Mouse (Mus musculus) left cerebral cortex, adult 2 months (tissue): ENCODE data around the gene Slc22a22. TPM values are rescaled to one million over a fixed set of nuclear protein-coding genes. Genes with fewer than 3 reads are reported as not detected.

ENCODE experiments used
- DNase-seq, 2 experiments: peaks; one replicate each; pipeline ENCODE4 v3.0.0; 2021 to 2022; ENCODE audit warnings: low spot score in 2 of 2, mixed read lengths in 1 of 2; ENCODE audit errors: extremely low spot score in 1 of 2
- H3K27ac ChIP-seq: fragments of 200-600 bp; 2 replicates; pipeline ENCODE4 v1.8.1; 2022
- H3K4me3 ChIP-seq: fragments of 200-600 bp; 2 replicates; pipeline ENCODE4 v1.8.1; 2022
- CTCF ChIP-seq: fragments of 200-600 bp; IDR thresholded peaks from 2 replicates; pipeline ENCODE4 v1.8.1; 2022; ENCODE audit warnings: antibody characterized with exemption, mild to moderate bottlenecking, moderate library complexity
- intact Hi-C: fragments of 180-260 bp; cut with DNase I; formaldehyde crosslinking; loops from one replicate; pipeline ENCODE4 v1.15.1; 2025
- total RNA-seq, 2 experiments: library from RNA; stranded (reverse); gene quantifications; 2 replicates each; pipeline ENCODE4 v1.2.3; 2021

Gene Slc22a22
- total RNA-seq, 2 experiments from 2014 or later, result not detected

GRCm38 (mm10) chr15:57465996-57466395 is 11.4 kb downstream of the Slc22a22 start:
- no peak for DNase-seq
- intact Hi-C loops, result no loop called here
- Histone ChIP-seq H3K4me3 (no peak overlapping the region), H3K27ac (no peak overlapping the region)
- no peak for TF ChIP-seq CTCF

DNA sequence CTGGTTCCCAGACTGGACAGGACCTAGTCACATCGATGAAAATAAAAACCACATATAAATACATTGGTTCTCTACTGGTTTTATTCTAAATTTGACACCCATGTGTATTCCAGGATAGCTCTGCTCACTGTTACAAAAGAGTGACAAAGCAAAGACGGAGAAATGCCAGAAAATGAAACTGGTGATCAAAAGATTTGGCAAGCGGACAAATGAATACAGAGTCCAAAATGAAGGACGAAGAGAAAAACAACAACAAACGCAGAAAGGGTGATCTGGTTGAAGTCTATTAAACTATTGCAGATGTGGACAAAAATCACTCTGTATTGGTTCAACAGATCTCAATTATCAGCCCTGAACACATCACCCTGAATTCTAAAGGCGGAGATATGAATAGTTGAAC is 12.4 kb downstream of the Slc22a22 start:
- no peak for TF ChIP-seq CTCF
- intact Hi-C loops, result no loop called here
- H3K4me3 ChIP-seq, result no peak overlapping the region
- DNase-seq, result no peak
- H3K27ac ChIP-seq, result no peak overlapping the region

GRCm38 (mm10) chr15:57464066-57464465 is 13.4 kb downstream of the Slc22a22 start:
- no peak for TF ChIP-seq CTCF
- intact Hi-C loops, result no loop called here
- no peak overlapping the region for H3K27ac ChIP-seq
- DNase-seq, result no peak
- H3K4me3 ChIP-seq, result no peak overlapping the region

GRCm38 (mm10) chr15:57461284-57461683 is 16.1 kb downstream of the Slc22a22 start:
- DNase-seq, result no peak
- no peak for TF ChIP-seq CTCF
- Histone ChIP-seq H3K27ac (no peak overlapping the region), H3K4me3 (no peak overlapping the region)
- intact Hi-C loops, result no loop called here

DNA sequence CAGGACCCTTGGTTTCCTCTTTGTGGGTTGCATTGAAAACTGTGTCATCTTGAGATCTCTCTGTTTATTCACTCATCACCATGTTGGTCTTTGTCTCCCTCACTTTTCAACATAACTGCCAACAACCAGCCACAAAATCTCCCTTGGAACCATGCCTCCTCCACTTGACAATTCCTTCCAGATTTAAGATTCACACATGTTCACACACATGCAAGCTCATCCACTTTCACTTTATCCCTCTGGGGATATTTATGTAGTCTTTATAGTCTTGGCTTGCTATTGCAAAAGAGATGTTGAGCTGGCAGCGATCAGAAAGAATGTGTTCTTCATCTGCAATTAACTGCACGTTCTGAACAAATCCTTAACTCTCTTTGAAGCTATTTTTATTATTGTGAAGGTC is 20.1 kb downstream of the Slc22a22 start:
- TF ChIP-seq CTCF, result no peak
- no peak for DNase-seq
- Histone ChIP-seq H3K27ac (no peak overlapping the region), H3K4me3 (no peak overlapping the region)
- intact Hi-C loops, result no loop called here

DNA sequence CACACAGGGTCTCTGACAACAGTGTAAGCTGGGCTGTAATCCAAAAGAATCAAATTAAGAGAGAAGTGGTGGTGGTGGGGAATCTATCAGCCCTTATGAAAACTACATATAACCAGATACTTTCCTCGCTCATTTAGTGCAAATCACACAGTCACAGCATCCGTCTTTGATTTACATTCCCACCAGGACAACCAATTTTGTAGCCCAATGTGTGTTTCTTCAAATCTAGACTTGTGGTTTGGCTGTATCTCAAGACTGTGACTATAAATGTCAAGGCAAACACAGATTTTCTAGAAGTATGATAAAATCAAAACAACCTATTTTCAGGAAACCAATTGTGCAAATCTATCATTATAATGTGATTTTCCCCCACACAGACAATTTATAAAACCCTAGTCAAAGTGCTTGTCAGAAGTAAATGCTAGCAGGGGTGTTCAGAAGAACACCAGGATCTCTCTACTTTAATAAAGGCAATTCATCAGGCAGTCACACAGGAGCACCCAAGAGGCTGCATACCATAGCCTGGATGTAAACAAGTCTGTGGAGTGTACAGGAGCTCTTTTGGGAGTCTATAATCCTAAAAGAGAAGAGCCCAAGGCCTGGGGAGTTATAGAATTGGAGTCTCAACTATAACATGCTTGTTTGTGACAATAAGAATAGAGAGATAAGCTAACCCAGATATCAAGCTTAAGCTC is 42.6 kb downstream of the Slc22a22 start:
- Histone ChIP-seq H3K4me3 (no peak overlapping the region), H3K27ac (no peak overlapping the region)
- no peak for DNase-seq
- TF ChIP-seq CTCF, result no peak
- intact Hi-C loops, result no loop called here

- Histone ChIP-seq H3K4me3 (no peak overlapping the region), H3K27ac (no peak overlapping the region)
- peak in 1 of 2 experiments; percentile 8 for DNase-seq
- intact Hi-C loops, result loop anchor here (1.0 to 5.0 kb wide), 3 partner anchors 711 to 1342 kb away; no protein-coding TSS in a partner anchor
- TF ChIP-seq CTCF, result peak; percentile 55
These were observed 68.9 kb downstream of the Slc22a22 start for GRCm38 (mm10) chr15:57408498-57408897.

GRCm38 (mm10) chr15:57398439-57399148 is 78.8 kb downstream of the Slc22a22 start:
- TF ChIP-seq CTCF, result no peak
- no peak for DNase-seq

DNA sequence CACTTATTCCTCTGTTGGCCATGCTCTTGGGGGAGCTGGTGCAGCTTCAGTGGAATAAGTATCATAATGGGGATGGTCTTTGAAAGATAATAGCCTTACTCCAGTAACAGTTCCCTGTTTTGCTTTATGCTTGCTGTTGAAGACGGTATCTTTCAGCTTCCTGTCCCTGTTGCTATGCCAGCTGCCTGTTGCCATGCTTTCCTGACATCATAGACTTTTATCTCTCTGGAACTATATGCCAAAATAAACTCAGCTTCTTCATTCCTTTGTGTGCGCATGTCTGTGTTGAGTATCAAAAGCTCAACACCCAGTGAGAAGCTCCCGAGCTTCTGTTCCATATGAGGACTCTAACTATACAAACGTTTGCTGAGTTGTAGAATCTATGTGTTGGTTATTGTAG is 83.4 kb downstream of the Slc22a22 start:
- no peak overlapping the region for H3K27ac ChIP-seq
- no peak overlapping the region for H3K4me3 ChIP-seq
- intact Hi-C loops, result no loop called here
- TF ChIP-seq CTCF, result no peak
- no peak for DNase-seq

More at GRCm38 (mm10) chr15:57398439-57399148, 78.8 kb downstream of the Slc22a22 start:
- no peak overlapping the region for H3K27ac ChIP-seq
- intact Hi-C loops, result no loop called here
- H3K4me3 ChIP-seq, result no peak overlapping the region

DNA sequence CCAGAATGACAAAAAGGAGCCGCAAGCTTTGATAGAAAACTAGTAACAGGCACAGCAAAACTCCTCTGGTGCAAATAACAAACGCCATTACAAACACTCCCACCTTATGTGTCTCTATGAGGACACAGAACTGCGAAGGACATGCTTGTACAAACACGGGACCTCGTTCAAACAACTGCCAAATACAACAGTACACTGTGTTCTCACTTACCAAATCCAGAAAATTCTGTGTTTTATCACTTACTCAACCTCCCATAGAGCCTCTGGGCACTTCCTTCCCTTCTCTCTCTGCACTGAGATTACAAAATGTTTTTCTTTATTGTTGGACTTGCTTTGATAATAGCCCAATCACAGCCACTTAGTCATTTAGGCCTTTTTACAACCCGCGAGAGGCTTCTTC is 97.0 kb downstream of the Slc22a22 start:
- Histone ChIP-seq H3K4me3 (no peak overlapping the region), H3K27ac (no peak overlapping the region)
- intact Hi-C loops, result no loop called here
- DNase-seq, result no peak
- TF ChIP-seq CTCF, result no peak

DNA sequence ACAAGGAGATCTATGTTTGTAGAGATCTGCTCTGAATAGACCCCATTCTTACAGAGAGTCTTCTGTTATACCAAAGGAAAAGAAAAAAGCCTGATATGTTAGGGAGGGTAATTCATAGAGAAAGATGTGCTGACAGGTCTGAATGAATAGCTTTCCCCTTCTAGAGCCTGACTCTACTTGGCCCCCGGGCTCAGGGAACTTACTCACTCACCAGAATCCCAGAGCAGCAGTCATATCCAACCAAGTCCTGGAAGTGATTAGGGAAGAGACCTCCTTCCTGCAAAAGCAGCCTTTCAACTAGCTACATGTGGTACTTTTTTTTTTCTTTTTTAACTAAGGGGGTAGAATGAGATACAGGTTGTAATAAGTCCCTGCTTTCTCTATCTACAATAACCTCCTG is 111.0 kb downstream of the Slc22a22 start:
- intact Hi-C loops, result no loop called here
- no peak overlapping the region for H3K27ac ChIP-seq
- no peak for DNase-seq
- no peak overlapping the region for H3K4me3 ChIP-seq
- no peak for TF ChIP-seq CTCF

- Histone ChIP-seq H3K27ac (no peak overlapping the region), H3K4me3 (no peak overlapping the region)
- intact Hi-C loops, result no loop called here
- no peak for DNase-seq
- TF ChIP-seq CTCF, result no peak
These were observed 122.1 kb downstream of the Slc22a22 start for GRCm38 (mm10) chr15:57355278-57355677.

DNA sequence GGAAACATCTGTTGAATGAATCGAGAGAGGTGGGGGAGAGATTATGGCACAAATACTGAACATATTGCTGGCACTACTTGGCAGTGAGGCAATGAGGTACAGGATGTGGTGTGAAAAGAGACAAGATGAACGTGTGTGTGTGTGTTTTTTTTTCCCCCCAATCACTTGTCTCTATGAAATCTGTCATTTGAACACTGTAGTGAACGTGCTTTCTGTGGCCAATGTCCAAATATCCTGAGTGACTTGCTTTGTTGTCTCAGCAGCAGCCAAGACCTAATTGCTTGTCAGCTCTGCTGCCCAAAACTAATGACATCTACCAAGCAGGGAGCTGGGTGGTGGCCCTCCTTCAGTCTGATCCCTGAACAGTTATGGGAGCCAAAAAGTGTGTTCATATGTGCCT is 136.9 kb downstream of the Slc22a22 start:
- Histone ChIP-seq H3K27ac (no peak overlapping the region), H3K4me3 (no peak overlapping the region)
- intact Hi-C loops, result no loop called here
- TF ChIP-seq CTCF, result no peak
- no peak for DNase-seq
